Mouse (Mus musculus): ENCODE results near the gene Asb9. TPM values are rescaled to one million over a fixed set of nuclear protein-coding genes. Genes with fewer than 3 reads are reported as not detected.

The Asb9 gene
- total and polyA plus RNA-seq, 2 experiments from 2014 or later: 0.84 TPM; not detected in 1

- no peaks in the 10 kb centered on the region for H3K9me3 ChIP-seq (replicated peaks; ENCODE audit: control insufficient read depth, low read length)
- DNase-seq (ENCODE audit: low spot score): no peak
- H3K4me3 ChIP-seq (ENCODE audit: low read depth, low read length): no peak overlapping the region
- no peak overlapping the region for H3K4me2 ChIP-seq (ENCODE audit: low read depth, low read length)
- H3K9ac ChIP-seq (replicated peaks; ENCODE audit: low read depth, low read length): no peak overlapping the region
- no peaks in the 10 kb centered on the region for H3K4me1 ChIP-seq (ENCODE audit: control insufficient read depth, insufficient read depth)
- TF ChIP-seq CTCF (IDR thresholded peaks at IDR 0.05; ENCODE audit: low read depth) (no peak), EP300 (IDR thresholded peaks at IDR 0.05; ENCODE audit: low read depth) (no peak)
- no peaks in the 10 kb centered on the region for H3K36me3 ChIP-seq (replicated peaks; ENCODE audit: control insufficient read depth, insufficient read depth, low read length)
- no peak for ATAC-seq (ENCODE audit: insufficient read depth, low read depth)
- H3K27ac ChIP-seq (ENCODE audit: low read depth): no peak overlapping the region
- no peaks in the 10 kb centered on the region for H3K27me3 ChIP-seq (ENCODE audit: control insufficient read depth, insufficient read depth, low read length)
Observed at GRCm38 (mm10) chrX:164522138-164522537, 16.0 kb downstream of the Asb9 start.

DNA sequence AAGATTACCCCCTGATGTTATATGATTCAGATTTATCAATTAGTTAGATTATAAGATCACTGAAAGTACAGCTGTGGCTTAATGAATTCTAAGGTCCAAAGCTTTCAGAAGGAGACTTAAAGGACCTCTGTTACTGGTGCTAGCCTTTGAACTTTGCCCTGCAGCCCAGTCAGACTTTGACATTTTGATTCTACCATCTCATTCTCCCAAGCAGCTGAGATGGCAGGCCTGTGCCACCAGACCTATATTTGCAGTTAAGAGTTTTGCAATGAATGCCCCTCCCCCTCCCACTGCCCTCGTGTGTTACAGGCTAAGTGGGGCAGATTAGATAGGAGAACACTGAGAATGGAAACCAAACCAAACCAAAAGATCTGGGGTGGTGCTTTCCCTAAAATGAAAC lies 20.4 kb downstream of the Asb9 start:
- H3K9me3 ChIP-seq (replicated peaks; ENCODE audit: control insufficient read depth, low read length): no peaks in the 10 kb centered on the region
- TF ChIP-seq CTCF (IDR thresholded peaks at IDR 0.05; ENCODE audit: low read depth) (no peak), EP300 (IDR thresholded peaks at IDR 0.05; ENCODE audit: low read depth) (no peak)
- no peak overlapping the region for H3K4me3 ChIP-seq (ENCODE audit: low read depth, low read length)
- H3K27me3 ChIP-seq (ENCODE audit: control insufficient read depth, insufficient read depth, low read length): no peaks in the 10 kb centered on the region
- H3K36me3 ChIP-seq (replicated peaks; ENCODE audit: control insufficient read depth, insufficient read depth, low read length): no peaks in the 10 kb centered on the region
- no peaks in the 10 kb centered on the region for H3K4me1 ChIP-seq (ENCODE audit: control insufficient read depth, insufficient read depth)
- no peak overlapping the region for H3K4me2 ChIP-seq (ENCODE audit: low read depth, low read length)
- no peak overlapping the region for H3K27ac ChIP-seq (ENCODE audit: low read depth)
- no peak for DNase-seq (ENCODE audit: low spot score)
- no peak overlapping the region for H3K9ac ChIP-seq (replicated peaks; ENCODE audit: low read depth, low read length)
- WGBS: 17% methylated on average over 1 of the region's 1 CpGs
- no peak for ATAC-seq (ENCODE audit: insufficient read depth, low read depth)

DNA sequence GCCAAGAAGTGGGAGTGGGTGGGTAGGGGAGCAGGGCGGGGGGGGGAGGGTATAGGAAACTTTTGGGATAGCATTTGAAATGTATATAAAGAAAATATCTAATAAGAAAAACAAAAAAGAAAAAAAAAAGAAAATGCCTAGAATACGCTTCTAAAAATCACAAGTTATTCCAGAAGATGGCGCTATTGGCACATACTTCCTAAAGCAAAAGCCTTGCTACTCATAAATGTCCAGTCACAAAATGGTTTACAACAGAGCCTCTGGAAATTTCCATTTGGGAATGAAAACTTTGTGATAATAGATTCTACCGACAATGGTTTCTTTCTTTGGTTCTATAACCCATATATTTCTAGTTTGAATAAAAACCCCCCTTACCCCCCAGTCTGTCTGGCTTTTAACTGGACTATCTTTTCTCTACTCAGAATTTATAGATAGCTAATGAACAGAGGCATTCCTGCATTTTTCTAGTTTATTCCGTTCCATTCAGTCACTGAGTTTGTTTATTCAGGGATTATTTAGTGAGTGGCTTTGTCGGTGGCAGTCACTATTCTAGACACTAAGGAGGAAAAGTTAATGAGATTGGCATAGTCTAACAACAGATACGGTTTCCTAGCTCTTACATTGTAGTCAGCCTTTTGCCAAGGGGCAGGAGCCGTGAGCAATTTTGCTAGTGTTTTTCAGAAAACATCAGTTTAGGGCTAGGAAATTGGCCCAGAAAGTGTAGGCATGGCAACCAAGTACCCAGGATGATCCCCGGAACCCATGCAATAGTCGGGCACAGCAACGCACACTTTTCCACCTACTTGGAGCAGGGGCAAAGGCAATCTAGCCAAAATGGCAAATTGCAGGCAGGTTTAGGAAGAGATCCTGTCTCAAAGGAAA lies 35.5 kb downstream of the Asb9 start:
- no peak overlapping the region for H3K9ac ChIP-seq (replicated peaks; ENCODE audit: low read depth, low read length)
- H3K27me3 ChIP-seq (ENCODE audit: control insufficient read depth, insufficient read depth, low read length): no peaks in the 10 kb centered on the region
- no peak overlapping the region for H3K27ac ChIP-seq (ENCODE audit: low read depth)
- H3K36me3 ChIP-seq (replicated peaks; ENCODE audit: control insufficient read depth, insufficient read depth, low read length): no peaks in the 10 kb centered on the region
- H3K4me2 ChIP-seq (ENCODE audit: low read depth, low read length): no peak overlapping the region
- no peaks in the 10 kb centered on the region for H3K9me3 ChIP-seq (replicated peaks; ENCODE audit: control insufficient read depth, low read length)
- DNase-seq (ENCODE audit: low spot score) (peak; percentile 18), ATAC-seq (ENCODE audit: insufficient read depth, low read depth) (no peak)
- WGBS: 50% methylated on average over 10 of the region's 11 CpGs
- TF ChIP-seq CTCF (IDR thresholded peaks at IDR 0.05; ENCODE audit: low read depth): peak; percentile 49
- TF ChIP-seq EP300 (IDR thresholded peaks at IDR 0.05; ENCODE audit: low read depth): no peak
- no peaks in the 10 kb centered on the region for H3K4me1 ChIP-seq (ENCODE audit: control insufficient read depth, insufficient read depth)
- H3K4me3 ChIP-seq (ENCODE audit: low read depth, low read length): no peak overlapping the region

- Histone ChIP-seq H3K27ac (ENCODE audit: low read depth) (no peak overlapping the region), H3K27me3 (ENCODE audit: control insufficient read depth, insufficient read depth, low read length) (no peaks in the 10 kb centered on the region), H3K4me3 (ENCODE audit: low read depth, low read length) (no peak overlapping the region), H3K9ac (replicated peaks; ENCODE audit: low read depth, low read length) (no peak overlapping the region), H3K9me3 (replicated peaks; ENCODE audit: control insufficient read depth, low read length) (no peaks in the 10 kb centered on the region), H3K4me1 (ENCODE audit: control insufficient read depth, insufficient read depth) (no peaks in the 10 kb centered on the region), H3K4me2 (ENCODE audit: low read depth, low read length) (no peak overlapping the region), H3K36me3 (replicated peaks; ENCODE audit: control insufficient read depth, insufficient read depth, low read length) (no peaks in the 10 kb centered on the region)
- 38% methylated on average over 1 of the region's 1 CpGs for WGBS
- no peak for ATAC-seq (ENCODE audit: insufficient read depth, low read depth)
- TF ChIP-seq EP300 (IDR thresholded peaks at IDR 0.05; ENCODE audit: low read depth) (no peak), CTCF (IDR thresholded peaks at IDR 0.05; ENCODE audit: low read depth) (no peak)
- no peak for DNase-seq (ENCODE audit: low spot score)
Observed at GRCm38 (mm10) chrX:164570195-164570594, 64.1 kb downstream of the Asb9 start.

GRCm38 (mm10) chrX:164576967-164577366 lies 70.8 kb downstream of the Asb9 start:
- DNase-seq (ENCODE audit: low spot score): no peak
- no peak for TF ChIP-seq CTCF (IDR thresholded peaks at IDR 0.05; ENCODE audit: low read depth)
- TF ChIP-seq EP300 (IDR thresholded peaks at IDR 0.05; ENCODE audit: low read depth): no peak
- ATAC-seq (ENCODE audit: insufficient read depth, low read depth): no peak
- H3K4me3 ChIP-seq (ENCODE audit: low read depth, low read length): no peak overlapping the region
- no peaks in the 10 kb centered on the region for H3K4me1 ChIP-seq (ENCODE audit: control insufficient read depth, insufficient read depth)
- H3K27ac ChIP-seq (ENCODE audit: low read depth): no peak overlapping the region
- H3K4me2 ChIP-seq (ENCODE audit: low read depth, low read length): no peak overlapping the region
- no peaks in the 10 kb centered on the region for H3K27me3 ChIP-seq (ENCODE audit: control insufficient read depth, insufficient read depth, low read length)
- no peaks in the 10 kb centered on the region for H3K36me3 ChIP-seq (replicated peaks; ENCODE audit: control insufficient read depth, insufficient read depth, low read length)
- H3K9me3 ChIP-seq (replicated peaks; ENCODE audit: control insufficient read depth, low read length): no peaks in the 10 kb centered on the region
- no peak overlapping the region for H3K9ac ChIP-seq (replicated peaks; ENCODE audit: low read depth, low read length)
- WGBS: 52% methylated on average over 2 of the region's 3 CpGs

Other genes starting within 250 kb of the Asb9 start
- gene Bmx, start 248.1 kb upstream of the Asb9 start, total RNA-seq (2014; rRNA removed; ENCODE audit: low replicate concordance): 1.8 and 7.7 TPM in 2 replicates
- 3.7 and 4.0 TPM in 2 replicates for gene Bmx, start 248.1 kb upstream of the Asb9 start, polyA plus RNA-seq (2015; fragmentation: Nextera tagmentation; extraction: Ambion mirVana)
- not detected in 2 replicates for gene Pir, start 237.0 kb upstream of the Asb9 start, total RNA-seq (2014; rRNA removed; ENCODE audit: low replicate concordance)
- gene Pir, start 237.0 kb upstream of the Asb9 start, polyA plus RNA-seq (2015; fragmentation: Nextera tagmentation; extraction: Ambion mirVana): 4.5 and 6.9 TPM in 2 replicates
- 0.08 and 2.0 TPM in 2 replicates for gene Vegfd, start 132.9 kb upstream of the Asb9 start, total RNA-seq (2014; rRNA removed; ENCODE audit: low replicate concordance)
- gene Vegfd, start 132.9 kb upstream of the Asb9 start, polyA plus RNA-seq (2015; fragmentation: Nextera tagmentation; extraction: Ambion mirVana): 1.6 and 2.0 TPM in 2 replicates
- 2.2 and 6.4 TPM in 2 replicates for gene Piga, start 86.5 kb upstream of the Asb9 start, total RNA-seq (2014; rRNA removed; ENCODE audit: low replicate concordance)
- gene Piga, start 86.5 kb upstream of the Asb9 start, polyA plus RNA-seq (2015; fragmentation: Nextera tagmentation; extraction: Ambion mirVana): 2.7 TPM in 2 replicates
- 137 and 155 TPM in 2 replicates for gene Asb11, start 69.3 kb upstream of the Asb9 start, total RNA-seq (2014; rRNA removed; ENCODE audit: low replicate concordance)
- gene Asb11, start 69.3 kb upstream of the Asb9 start, polyA plus RNA-seq (2015; fragmentation: Nextera tagmentation; extraction: Ambion mirVana): 101 and 102 TPM in 2 replicates